Mouse (Mus musculus): ENCODE results near the gene Zfp459. TPM values are rescaled to one million over a fixed set of nuclear protein-coding genes. Genes with fewer than 3 reads are reported as not detected.
"Not testable (repeated sequence)": the region's sequence is repeated elsewhere in the genome, so short reads cannot be mapped to it uniquely, and the experiment has no call there.

Gene Zfp459
- polyA plus RNA-seq, 1 experiment = 0.44 TPM

GRCm38 (mm10) chr13:67420558-67421206, 536 bp downstream of the Zfp459 start:
- H3K36me3 ChIP-seq (ENCODE audit: control insufficient read depth, insufficient read depth, low read length) = no peaks in the 10 kb centered on the region
- 34% methylated on average over 11 of the region's 11 CpGs for WGBS
- no peak for DNase-seq
- no peak overlapping the region for H3K27ac ChIP-seq (ENCODE audit: insufficient read depth, low read depth, low read length)
- no peak for TF ChIP-seq CTCF (conservative IDR thresholded peaks at IDR 0.05; ENCODE audit: insufficient read depth, insufficient read length, low read depth, low read length)
- TF ChIP-seq POLR2A (IDR thresholded peaks at IDR 0.05; ENCODE audit: low read depth, low read length) = no peak
- H3K27me3 ChIP-seq (replicated peaks; ENCODE audit: control insufficient read depth, insufficient read depth, low read length) = no peaks in the 10 kb centered on the region
- peak overlapping the region; percentile 94 for H3K4me3 ChIP-seq (ENCODE audit: insufficient read depth, low read depth, low read length)
- no peaks in the 10 kb centered on the region for H3K4me1 ChIP-seq (ENCODE audit: control insufficient read depth, insufficient read depth, low read length)

DNA sequence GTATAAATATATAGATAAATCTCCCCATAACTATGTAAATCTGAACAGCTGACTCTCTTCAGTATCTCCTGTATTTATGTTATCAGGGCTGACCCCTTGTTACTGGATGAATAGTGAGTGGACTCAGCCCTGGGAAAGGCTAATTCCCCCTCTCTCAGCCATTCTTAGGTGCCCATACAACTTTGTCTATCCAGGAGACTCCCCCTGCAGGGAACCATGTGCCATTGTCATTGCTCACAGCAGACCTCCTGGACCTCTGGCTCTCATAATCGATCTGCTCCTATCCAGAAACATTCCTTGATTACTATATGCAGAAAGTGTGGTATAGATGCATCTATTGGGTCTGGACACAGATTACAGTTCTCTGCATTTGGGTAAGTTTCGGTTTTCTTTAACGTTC, 4.4 kb downstream of the Zfp459 start:
- Histone ChIP-seq H3K4me3 (ENCODE audit: insufficient read depth, low read depth, low read length) (no peak overlapping the region), H3K27me3 (replicated peaks; ENCODE audit: control insufficient read depth, insufficient read depth, low read length) (no peaks in the 10 kb centered on the region), H3K36me3 (ENCODE audit: control insufficient read depth, insufficient read depth, low read length) (no peaks in the 10 kb centered on the region), H3K27ac (ENCODE audit: insufficient read depth, low read depth, low read length) (no peak overlapping the region), H3K4me1 (ENCODE audit: control insufficient read depth, insufficient read depth, low read length) (no peaks in the 10 kb centered on the region)
- no peak for TF ChIP-seq CTCF (conservative IDR thresholded peaks at IDR 0.05; ENCODE audit: insufficient read depth, insufficient read length, low read depth, low read length)
- no peak for TF ChIP-seq POLR2A (IDR thresholded peaks at IDR 0.05; ENCODE audit: low read depth, low read length)
- no peak for DNase-seq
- WGBS = 85% methylated on average over 3 of the region's 3 CpGs

DNA sequence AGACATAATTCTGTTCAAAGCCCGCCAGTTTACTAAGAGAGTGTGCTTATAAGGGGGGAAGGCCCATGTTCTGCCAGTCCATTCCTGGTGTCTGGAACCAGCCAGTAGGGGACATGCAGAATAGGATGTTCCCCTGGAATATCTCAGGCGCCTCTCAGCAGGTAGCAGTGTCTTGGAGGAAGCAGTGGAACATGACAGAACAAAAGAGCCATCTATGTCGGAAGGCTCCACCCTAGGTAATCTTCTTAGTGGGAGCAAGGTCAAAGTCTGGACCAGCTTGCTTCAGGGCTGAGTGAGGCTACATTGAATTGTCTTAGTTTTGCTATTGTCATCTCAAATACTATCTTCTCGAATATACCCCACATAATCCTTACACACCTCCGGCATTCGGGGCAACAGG, 5.5 kb downstream of the Zfp459 start:
- Histone ChIP-seq H3K4me3 (ENCODE audit: insufficient read depth, low read depth, low read length) (no peak overlapping the region), H3K27ac (ENCODE audit: insufficient read depth, low read depth, low read length) (no peak overlapping the region), H3K27me3 (replicated peaks; ENCODE audit: control insufficient read depth, insufficient read depth, low read length) (no peaks in the 10 kb centered on the region), H3K36me3 (ENCODE audit: control insufficient read depth, insufficient read depth, low read length) (no peaks in the 10 kb centered on the region), H3K4me1 (ENCODE audit: control insufficient read depth, insufficient read depth, low read length) (no peaks in the 10 kb centered on the region)
- WGBS = 86% methylated on average over 6 of the region's 6 CpGs
- DNase-seq = no peak
- TF ChIP-seq CTCF (conservative IDR thresholded peaks at IDR 0.05; ENCODE audit: insufficient read depth, insufficient read length, low read depth, low read length) (no peak), POLR2A (IDR thresholded peaks at IDR 0.05; ENCODE audit: low read depth, low read length) (no peak)

GRCm38 (mm10) chr13:67413634-67414033, 7.6 kb downstream of the Zfp459 start:
- 47% methylated on average over 3 of the region's 3 CpGs for WGBS
- H3K4me3 ChIP-seq (ENCODE audit: insufficient read depth, low read depth, low read length); H3K27me3 ChIP-seq (replicated peaks; ENCODE audit: control insufficient read depth, insufficient read depth, low read length); H3K27ac ChIP-seq (ENCODE audit: insufficient read depth, low read depth, low read length); H3K36me3 ChIP-seq (ENCODE audit: control insufficient read depth, insufficient read depth, low read length); H3K4me1 ChIP-seq (ENCODE audit: control insufficient read depth, insufficient read depth, low read length): not testable (repeated sequence)
- peak; percentile 10 for DNase-seq
- peak; percentile 37 for TF ChIP-seq CTCF (conservative IDR thresholded peaks at IDR 0.05; ENCODE audit: insufficient read depth, insufficient read length, low read depth, low read length)

DNA sequence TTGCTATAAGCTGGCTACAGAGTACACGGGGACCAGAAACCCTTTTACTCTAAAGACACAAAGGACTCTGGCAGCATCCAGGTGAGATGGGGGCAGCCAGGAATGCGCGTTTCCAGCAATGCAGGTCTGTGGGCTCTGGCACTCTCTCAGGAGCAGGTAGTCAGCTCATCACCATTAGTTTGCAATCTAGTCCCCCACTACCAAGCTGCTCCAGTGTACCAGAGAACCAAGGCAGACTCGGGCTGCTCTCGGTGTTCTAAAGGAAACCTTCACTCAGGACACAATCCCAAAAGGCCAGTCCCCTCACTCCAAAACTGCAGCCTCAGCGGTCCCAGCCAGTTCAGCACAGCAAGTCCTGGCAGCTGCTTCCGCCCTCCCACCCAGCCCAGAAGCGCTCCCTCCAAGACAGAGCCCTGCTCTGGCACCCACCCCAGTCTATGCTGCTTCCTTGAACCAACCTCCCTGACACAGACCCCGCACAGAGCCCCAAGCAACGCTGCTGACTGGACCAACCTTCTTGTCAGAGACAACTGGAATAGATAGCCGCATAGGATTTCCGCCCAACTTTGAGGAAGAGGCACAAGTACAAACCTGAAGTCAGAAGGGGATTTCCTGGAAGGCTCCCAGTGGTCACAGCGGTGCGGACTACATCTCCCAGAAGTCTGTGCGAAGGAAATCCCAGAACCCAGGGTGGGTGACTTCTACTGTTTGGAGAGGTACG, 21.9 kb downstream of the Zfp459 start, which contains the start of gene Zfp429:
Gene Zfp429, minus strand, starts transcription at position 637 of the 721 bp plus-strand sequence.
- not testable (repeated sequence) for H3K27me3 ChIP-seq (replicated peaks; ENCODE audit: control insufficient read depth, insufficient read depth, low read length); H3K4me1 ChIP-seq (ENCODE audit: control insufficient read depth, insufficient read depth, low read length); H3K36me3 ChIP-seq (ENCODE audit: control insufficient read depth, insufficient read depth, low read length)
- Histone ChIP-seq H3K4me3 (ENCODE audit: insufficient read depth, low read depth, low read length) (peak within 1 kb of the TSS; percentile 89), H3K27ac (ENCODE audit: insufficient read depth, low read depth, low read length) (peak within 1 kb of the TSS; percentile 28; the same call in 1 of the 2 replicates)
- 4% methylated on average over 16 of the region's 16 CpGs for WGBS
- DNase-seq = peak; percentile 86

GRCm38 (mm10) chr13:67376255-67376654, 45.0 kb downstream of the Zfp459 start:
- not testable (repeated sequence) for H3K27me3 ChIP-seq (replicated peaks; ENCODE audit: control insufficient read depth, insufficient read depth, low read length); H3K36me3 ChIP-seq (ENCODE audit: control insufficient read depth, insufficient read depth, low read length); H3K4me1 ChIP-seq (ENCODE audit: control insufficient read depth, insufficient read depth, low read length); H3K27ac ChIP-seq (ENCODE audit: insufficient read depth, low read depth, low read length); DNase-seq; H3K4me3 ChIP-seq (ENCODE audit: insufficient read depth, low read depth, low read length)
- WGBS = 82% methylated on average over 3 of the region's 3 CpGs

- H3K27ac ChIP-seq (ENCODE audit: insufficient read depth, low read depth, low read length); H3K4me1 ChIP-seq (ENCODE audit: control insufficient read depth, insufficient read depth, low read length); H3K36me3 ChIP-seq (ENCODE audit: control insufficient read depth, insufficient read depth, low read length); H3K27me3 ChIP-seq (replicated peaks; ENCODE audit: control insufficient read depth, insufficient read depth, low read length): not testable (repeated sequence)
- peak; percentile 87 for DNase-seq
- H3K4me3 ChIP-seq (ENCODE audit: insufficient read depth, low read depth, low read length) = peak within 1 kb of the TSS; percentile 48
- WGBS = 16% methylated on average over 13 of the region's 15 CpGs
Measured at GRCm38 (mm10) chr13:67375050-67375911, 45.9 kb downstream of the Zfp459 start, which contains the start of the genes Gm28041 and Zfp456. Gene Gm28041 (minus strand): TSS chr13:67375733. Gene Zfp456 (minus strand): TSS chr13:67375810.
